Mouse (Mus musculus) forebrain, embryonic 15.5 days (tissue): ENCODE data around the gene Chrna7. TPM values are rescaled to one million over a fixed set of nuclear protein-coding genes. Genes with fewer than 3 reads are reported as not detected.

Experiments used
- ATAC-seq: fragments of 200-750 bp; cut with Nextera tagmentation; replicated peaks from 2 replicates; pipeline ENCODE4 v1.8.0; 2017; ENCODE audit warnings: mild to moderate bottlenecking, moderate TSS enrichment, moderate library complexity
- H3K27ac ChIP-seq: fragments of 300-500 bp; sonication (generic); replicated peaks from 2 replicates; pipeline ENCODE4 v1.5.1; 2015; ENCODE audit warnings: mild to moderate bottlenecking, inconsistent platforms
- H3K27me3 ChIP-seq: fragments of 300-500 bp; sonication (generic); 2 replicates; pipeline ENCODE4 v1.6.1; 2015; ENCODE audit warnings: inconsistent platforms
- H3K36me3 ChIP-seq: fragments of 300-500 bp; sonication (generic); 2 replicates; pipeline ENCODE4 v1.6.1; 2015; ENCODE audit warnings: mild to moderate bottlenecking, inconsistent platforms
- H3K4me1 ChIP-seq: fragments of 300-500 bp; sonication (generic); 2 replicates; pipeline ENCODE4 v1.6.1; 2015; ENCODE audit warnings: inconsistent platforms
- H3K4me2 ChIP-seq: fragments of 300-500 bp; sonication (generic); replicated peaks from 2 replicates; pipeline ENCODE4 v1.6.1; 2015; ENCODE audit warnings: mild to moderate bottlenecking, inconsistent platforms
- H3K4me3 ChIP-seq: fragments of 300-500 bp; sonication (generic); 2 replicates; pipeline ENCODE4 v1.5.1; 2015; ENCODE audit warnings: mild to moderate bottlenecking, inconsistent platforms
- H3K9ac ChIP-seq: fragments of 300-500 bp; sonication (generic); replicated peaks from 2 replicates; pipeline ENCODE4 v1.6.1; 2015; ENCODE audit warnings: mild to moderate bottlenecking, inconsistent platforms
- H3K9me3 ChIP-seq: fragments of 300-500 bp; sonication (generic); 2 replicates; pipeline ENCODE4 v1.6.1; 2016; ENCODE audit warnings: inconsistent platforms
- WGBS: fragments of 180-500 bp; shearing (Covaris S2); methylation state at CpG from one replicate; pipeline ENCODE4 v1.1.7; 2015; ENCODE audit warnings: mixed read lengths; 5-methylcytosine and 5-hydroxymethylcytosine counted together
- polyA plus RNA-seq: library from polyadenylated mRNA; unstranded; fragments of >200 nt; fragmentation: Nextera tagmentation; extraction: Ambion mirVana; gene quantifications from 2 replicates; pipeline ENCODE4 v1.2.1, GENCODE M21; 2015

The Chrna7 gene
- polyA plus RNA-seq, 1 experiment from 2014 or later, result 11.8 TPM

- H3K9me3 ChIP-seq, result no peaks in the 10 kb centered on the region
- ATAC-seq, result peak; percentile 89
- whole genome bisulfite sequencing, result 17% methylated on average over 7 of the region's 7 CpGs
- no peak overlapping the region for H3K9ac ChIP-seq
- H3K4me3 ChIP-seq, result no peak overlapping the region
- no peaks in the 10 kb centered on the region for H3K27me3 ChIP-seq
- no peak overlapping the region for H3K4me2 ChIP-seq
- peaks cover 10% of the 10 kb centered on the region for H3K4me1 ChIP-seq
- H3K27ac ChIP-seq, result 0 out of 2 replicates have a peak overlapping the region, but pooled peaks have one; percentile 23
- H3K36me3 ChIP-seq, result no peaks in the 10 kb centered on the region
Observed at GRCm38 (mm10) chr7:63162272-63162864, 50.0 kb downstream of the Chrna7 start.

GRCm38 (mm10) chr7:63153239-63153638 is 59.1 kb downstream of the Chrna7 start:
- WGBS, result 58% methylated on average over 1 of the region's 1 CpGs

GRCm38 (mm10) chr7:63148740-63149139 is 63.6 kb downstream of the Chrna7 start:
- H3K36me3 ChIP-seq, result no peaks in the 10 kb centered on the region
- no peak for ATAC-seq
- H3K9ac ChIP-seq, result no peak overlapping the region
- no peak overlapping the region for H3K4me2 ChIP-seq
- no peaks in the 10 kb centered on the region for H3K27me3 ChIP-seq
- H3K9me3 ChIP-seq, result no peaks in the 10 kb centered on the region
- no peaks in the 10 kb centered on the region for H3K4me1 ChIP-seq
- H3K4me3 ChIP-seq, result no peak overlapping the region
- WGBS, result 71% methylated on average over 3 of the region's 3 CpGs
- H3K27ac ChIP-seq, result no peak overlapping the region

More at GRCm38 (mm10) chr7:63153239-63153638, 59.1 kb downstream of the Chrna7 start:
- no peaks in the 10 kb centered on the region for H3K36me3 ChIP-seq
- no peak overlapping the region; the same call in 1 of the 2 replicates for H3K27ac ChIP-seq
- 0 out of 2 replicates have a peak, but pooled peaks cover 3% of the 10 kb centered on the region for H3K4me1 ChIP-seq
- no peak overlapping the region for H3K4me3 ChIP-seq
- H3K9ac ChIP-seq, result no peak overlapping the region
- no peak overlapping the region for H3K4me2 ChIP-seq
- H3K27me3 ChIP-seq, result no peaks in the 10 kb centered on the region
- ATAC-seq, result 0 out of 2 replicates have a peak, but pooled peaks have one; percentile 51
- no peaks in the 10 kb centered on the region for H3K9me3 ChIP-seq

- Histone ChIP-seq H3K27me3 (no peaks in the 10 kb centered on the region), H3K27ac (no peak overlapping the region), H3K36me3 (no peaks in the 10 kb centered on the region), H3K9ac (no peak overlapping the region), H3K4me1 (no peaks in the 10 kb centered on the region), H3K4me2 (no peak overlapping the region), H3K9me3 (no peaks in the 10 kb centered on the region), H3K4me3 (no peak overlapping the region)
- no peak for ATAC-seq
- WGBS, result 68% methylated on average over 5 of the region's 5 CpGs
Observed at GRCm38 (mm10) chr7:63148321-63148720, 64.0 kb downstream of the Chrna7 start.

- 0 out of 2 replicates have a peak overlapping the region, but pooled peaks have one; percentile 33 for H3K27ac ChIP-seq
- 0 out of 2 replicates have a peak, but pooled peaks cover 3% of the 10 kb centered on the region for H3K4me1 ChIP-seq
- WGBS, result 59% methylated on average over 2 of the region's 2 CpGs
- no peaks in the 10 kb centered on the region for H3K27me3 ChIP-seq
- H3K36me3 ChIP-seq, result no peaks in the 10 kb centered on the region
- H3K4me3 ChIP-seq, result no peak overlapping the region
- H3K4me2 ChIP-seq, result no peak overlapping the region
- ATAC-seq, result peak; percentile 58; the same call in 1 of the 2 replicates
- H3K9me3 ChIP-seq, result no peaks in the 10 kb centered on the region
- H3K9ac ChIP-seq, result no peak overlapping the region
Observed at GRCm38 (mm10) chr7:63122547-63122946, 89.8 kb downstream of the Chrna7 start.

GRCm38 (mm10) chr7:63113671-63114070 is 98.7 kb downstream of the Chrna7 start:
- Histone ChIP-seq H3K4me2 (no peak overlapping the region), H3K9ac (no peak overlapping the region), H3K36me3 (no peaks in the 10 kb centered on the region), H3K4me3 (no peak overlapping the region), H3K9me3 (no peaks in the 10 kb centered on the region), H3K27me3 (no peaks in the 10 kb centered on the region), H3K27ac (no peak overlapping the region), H3K4me1 (no peaks in the 10 kb centered on the region)
- no peak for ATAC-seq
- WGBS, result 5% methylated on average over 2 of the region's 2 CpGs

DNA sequence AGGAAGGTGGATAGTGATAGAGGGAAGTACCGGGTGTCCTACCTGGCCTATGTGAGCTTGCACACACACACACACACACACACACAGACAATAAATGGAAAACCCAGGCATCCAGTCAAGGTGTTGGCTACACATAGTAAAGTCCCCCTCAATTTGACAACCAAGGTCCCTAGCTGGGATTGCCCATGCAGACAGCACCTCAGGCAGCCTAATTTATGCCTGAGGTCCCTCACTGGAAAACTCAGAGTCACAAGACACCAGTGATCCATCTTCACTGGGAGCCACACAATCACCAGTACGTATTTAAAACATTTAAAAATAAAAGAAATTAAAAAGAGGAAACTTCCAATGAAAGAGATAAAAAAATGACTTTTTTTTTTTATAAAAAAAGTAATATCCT is 99.1 kb downstream of the Chrna7 start:
- Histone ChIP-seq H3K4me3 (no peak overlapping the region), H3K9me3 (no peaks in the 10 kb centered on the region), H3K27me3 (no peaks in the 10 kb centered on the region), H3K9ac (no peak overlapping the region), H3K4me2 (no peak overlapping the region), H3K4me1 (no peaks in the 10 kb centered on the region), H3K27ac (no peak overlapping the region), H3K36me3 (no peaks in the 10 kb centered on the region)
- ATAC-seq, result no peak
- 81% methylated on average over 2 of the region's 2 CpGs for WGBS

GRCm38 (mm10) chr7:63109348-63109747 is 103.0 kb downstream of the Chrna7 start:
- H3K27ac ChIP-seq, result no peak overlapping the region
- 94% methylated on average over 4 of the region's 4 CpGs for WGBS
- no peak for ATAC-seq

GRCm38 (mm10) chr7:63085954-63086353 is 126.4 kb downstream of the Chrna7 start:
- no peak overlapping the region for H3K9ac ChIP-seq
- WGBS, result 72% methylated on average over 4 of the region's 4 CpGs
- no peak for ATAC-seq

More at GRCm38 (mm10) chr7:63109348-63109747, 103.0 kb downstream of the Chrna7 start:
- H3K4me2 ChIP-seq, result no peak overlapping the region
- no peak overlapping the region for H3K4me3 ChIP-seq
- H3K4me1 ChIP-seq, result no peaks in the 10 kb centered on the region
- no peaks in the 10 kb centered on the region for H3K36me3 ChIP-seq
- H3K9me3 ChIP-seq, result no peaks in the 10 kb centered on the region
- no peak overlapping the region for H3K9ac ChIP-seq
- H3K27me3 ChIP-seq, result no peaks in the 10 kb centered on the region

DNA sequence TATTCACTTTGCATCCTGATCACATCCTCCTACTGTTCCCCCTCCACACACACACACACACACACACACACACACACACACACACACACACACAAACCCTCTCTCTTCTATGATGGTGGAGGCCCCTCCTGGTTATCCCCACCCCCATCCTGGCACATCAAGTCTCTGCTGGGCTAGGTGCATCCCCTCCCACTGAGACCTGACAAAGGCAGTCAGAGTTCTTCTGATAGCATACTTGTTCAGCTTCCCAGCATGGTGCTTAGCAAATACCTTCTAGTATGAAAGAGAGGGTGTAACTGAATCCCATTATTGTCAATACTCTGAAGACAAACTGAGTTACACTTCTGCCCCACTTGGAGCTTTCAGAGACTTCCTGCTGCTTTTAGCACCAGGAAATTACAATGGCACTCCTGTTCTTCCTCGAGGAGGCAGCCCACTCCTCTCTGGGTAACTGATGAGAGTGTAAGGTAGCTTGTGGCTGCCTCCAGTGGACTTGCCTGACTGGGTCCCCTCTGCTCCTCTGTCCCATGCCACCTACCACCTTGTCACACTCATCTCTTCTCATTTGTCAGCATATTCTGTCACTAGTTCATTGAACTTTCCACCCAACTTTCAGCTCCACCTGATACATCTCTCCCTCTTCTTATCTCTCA is 127.9 kb downstream of the Chrna7 start:
- no peaks in the 10 kb centered on the region for H3K9me3 ChIP-seq
- peak; percentile 41; the same call in 1 of the 2 replicates for ATAC-seq
- no peak overlapping the region for H3K4me3 ChIP-seq
- peaks cover 5% of the 10 kb centered on the region; the same call in 1 of the 2 replicates for H3K4me1 ChIP-seq
- no peak overlapping the region for H3K9ac ChIP-seq
- H3K27ac ChIP-seq, result no peak overlapping the region
- H3K4me2 ChIP-seq, result no peak overlapping the region
- WGBS, result 0% methylated on average over 1 of the region's 1 CpGs
- no peaks in the 10 kb centered on the region for H3K36me3 ChIP-seq
- no peaks in the 10 kb centered on the region for H3K27me3 ChIP-seq

More at GRCm38 (mm10) chr7:63085954-63086353, 126.4 kb downstream of the Chrna7 start:
- no peak overlapping the region for H3K27ac ChIP-seq
- no peak overlapping the region for H3K4me2 ChIP-seq
- H3K4me1 ChIP-seq, result peaks cover 5% of the 10 kb centered on the region; the same call in 1 of the 2 replicates
- no peaks in the 10 kb centered on the region for H3K36me3 ChIP-seq
- no peaks in the 10 kb centered on the region for H3K9me3 ChIP-seq
- H3K4me3 ChIP-seq, result no peak overlapping the region
- no peaks in the 10 kb centered on the region for H3K27me3 ChIP-seq

GRCm38 (mm10) chr7:63060996-63061395 is 151.4 kb downstream of the Chrna7 start:
- no peaks in the 10 kb centered on the region for H3K36me3 ChIP-seq
- H3K4me2 ChIP-seq, result no peak overlapping the region
- H3K27me3 ChIP-seq, result no peaks in the 10 kb centered on the region
- no peak overlapping the region for H3K27ac ChIP-seq
- no peaks in the 10 kb centered on the region for H3K9me3 ChIP-seq
- no peaks in the 10 kb centered on the region for H3K4me1 ChIP-seq
- no peak overlapping the region for H3K9ac ChIP-seq
- no peak for ATAC-seq
- no peak overlapping the region for H3K4me3 ChIP-seq
- WGBS, result 66% methylated on average over 2 of the region's 2 CpGs
